Mouse (Mus musculus): ENCODE data around the gene Zfp568. TPM values are rescaled to one million over a fixed set of nuclear protein-coding genes. Genes with fewer than 3 reads are reported as not detected.

The Zfp568 gene
- polyA plus RNA-seq, 1 experiment: 2.7 TPM

DNA sequence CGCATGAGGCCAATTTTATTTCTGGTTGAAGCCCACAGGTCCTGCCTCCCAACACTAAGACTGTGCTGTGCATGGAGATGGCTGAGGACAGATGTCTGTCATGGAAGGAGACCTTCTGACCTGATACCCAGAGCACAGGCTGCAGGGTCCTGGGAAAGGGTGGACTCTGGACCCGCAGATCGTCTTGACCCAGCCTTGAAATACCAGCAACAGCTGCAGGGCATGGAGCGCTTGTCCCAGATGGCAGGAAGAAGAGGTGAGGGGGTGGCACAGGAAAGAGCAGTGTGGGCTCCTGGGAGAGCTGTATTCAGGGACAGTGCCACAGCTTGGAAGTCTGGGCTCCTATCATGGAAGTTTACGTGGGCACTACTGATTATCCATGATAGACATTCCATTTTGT lies 3.8 kb downstream of the Zfp568 start:
- TF ChIP-seq CTCF (IDR thresholded peaks at IDR 0.05; ENCODE audit: control insufficient read depth, insufficient read depth, insufficient replicate concordance, low read depth, low read length): no peak
- TF ChIP-seq POLR2A (IDR thresholded peaks at IDR 0.05; ENCODE audit: control insufficient read depth, low read depth, low read length): no peak
- H3K4me1 ChIP-seq (ENCODE audit: control insufficient read depth, insufficient read depth, low read length): peaks cover 2% of the 10 kb centered on the region; the same call in 1 of the 2 replicates
- H3K27me3 ChIP-seq (ENCODE audit: control insufficient read depth, insufficient read depth, low read length): no peaks in the 10 kb centered on the region
- no peak overlapping the region for H3K4me3 ChIP-seq (ENCODE audit: control insufficient read depth, low read depth, low read length)
- no peak overlapping the region for H3K27ac ChIP-seq (ENCODE audit: control insufficient read depth, insufficient read depth, low read depth, low read length)
- peaks cover 2% of the 10 kb centered on the region; the same call in 1 of the 2 replicates for H3K36me3 ChIP-seq (ENCODE audit: control insufficient read depth, insufficient read depth, low read length)

DNA sequence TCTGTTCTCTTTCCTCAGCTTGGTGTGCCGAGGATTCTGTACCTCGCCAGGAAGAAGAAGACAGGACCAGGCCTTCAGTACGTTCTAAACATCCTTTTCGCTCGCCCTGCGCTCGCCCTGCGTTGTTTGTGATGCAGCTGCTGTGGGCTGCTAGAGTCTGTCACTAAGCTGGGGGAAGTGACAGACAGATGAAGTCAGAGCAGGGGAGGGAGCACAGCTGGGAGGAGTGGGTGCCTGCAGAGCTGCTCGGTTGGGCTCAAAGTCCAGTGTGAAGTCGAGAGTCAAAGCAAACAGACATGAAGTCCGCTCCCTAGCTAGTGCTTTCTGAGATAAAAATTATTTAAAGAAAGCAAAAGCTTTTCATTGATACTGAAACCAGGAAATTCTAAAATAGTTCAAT lies 5.3 kb downstream of the Zfp568 start:
- H3K4me1 ChIP-seq (ENCODE audit: control insufficient read depth, insufficient read depth, low read length): no peaks in the 10 kb centered on the region
- no peak overlapping the region for H3K4me3 ChIP-seq (ENCODE audit: control insufficient read depth, low read depth, low read length)
- no peak for TF ChIP-seq CTCF (IDR thresholded peaks at IDR 0.05; ENCODE audit: control insufficient read depth, insufficient read depth, insufficient replicate concordance, low read depth, low read length)
- TF ChIP-seq POLR2A (IDR thresholded peaks at IDR 0.05; ENCODE audit: control insufficient read depth, low read depth, low read length): no peak
- H3K27ac ChIP-seq (ENCODE audit: control insufficient read depth, insufficient read depth, low read depth, low read length): no peak overlapping the region
- H3K36me3 ChIP-seq (ENCODE audit: control insufficient read depth, insufficient read depth, low read length): peaks cover 2% of the 10 kb centered on the region; the same call in 1 of the 2 replicates
- no peaks in the 10 kb centered on the region for H3K27me3 ChIP-seq (ENCODE audit: control insufficient read depth, insufficient read depth, low read length)

DNA sequence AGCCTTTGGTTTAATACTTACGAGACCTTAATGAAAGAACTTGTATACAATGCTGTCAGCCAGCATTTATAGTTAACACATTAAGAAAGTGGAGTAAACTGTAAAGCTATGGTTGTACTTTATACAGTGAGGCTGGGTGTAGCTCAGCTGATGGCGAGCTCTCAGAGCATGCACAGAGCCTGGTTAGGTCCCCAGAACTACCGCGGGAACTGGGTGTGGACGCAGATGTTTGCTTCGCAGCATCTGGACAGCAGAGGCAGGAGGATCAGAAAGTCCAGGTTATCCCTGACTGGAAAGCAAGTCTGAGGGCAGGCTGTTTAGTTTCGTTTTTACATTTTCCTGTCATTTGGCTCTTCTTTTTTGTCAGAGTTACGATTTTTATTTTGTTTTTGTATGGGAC lies 8.9 kb downstream of the Zfp568 start:
- H3K27ac ChIP-seq (ENCODE audit: control insufficient read depth, insufficient read depth, low read depth, low read length): no peak overlapping the region
- no peaks in the 10 kb centered on the region for H3K4me1 ChIP-seq (ENCODE audit: control insufficient read depth, insufficient read depth, low read length)
- H3K27me3 ChIP-seq (ENCODE audit: control insufficient read depth, insufficient read depth, low read length): no peaks in the 10 kb centered on the region
- TF ChIP-seq CTCF (IDR thresholded peaks at IDR 0.05; ENCODE audit: control insufficient read depth, insufficient read depth, insufficient replicate concordance, low read depth, low read length) (no peak), POLR2A (IDR thresholded peaks at IDR 0.05; ENCODE audit: control insufficient read depth, low read depth, low read length) (no peak)
- H3K4me3 ChIP-seq (ENCODE audit: control insufficient read depth, low read depth, low read length): no peak overlapping the region
- peaks cover 2% of the 10 kb centered on the region; the same call in 1 of the 2 replicates for H3K36me3 ChIP-seq (ENCODE audit: control insufficient read depth, insufficient read depth, low read length)

DNA sequence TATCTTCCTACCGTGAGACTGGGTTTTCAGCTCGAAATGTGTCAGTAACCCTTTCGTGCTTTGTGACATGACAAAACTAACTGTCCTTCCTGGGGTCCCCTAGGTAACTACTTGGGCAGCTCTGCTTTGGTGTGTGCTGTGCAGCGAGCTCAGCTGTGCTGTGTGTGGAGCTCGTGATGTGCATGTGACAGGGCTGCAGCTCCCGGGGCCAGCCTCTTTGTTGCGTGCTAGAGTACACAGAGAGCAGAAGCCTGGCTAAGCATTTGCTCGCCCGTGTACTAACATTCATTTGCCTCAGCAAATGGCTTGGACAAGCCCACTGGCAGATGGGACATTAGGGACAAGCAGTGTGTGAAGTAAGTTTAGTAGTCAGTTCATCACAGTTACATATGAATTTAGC lies 9.6 kb downstream of the Zfp568 start:
- no peak for TF ChIP-seq CTCF (IDR thresholded peaks at IDR 0.05; ENCODE audit: control insufficient read depth, insufficient read depth, insufficient replicate concordance, low read depth, low read length)
- TF ChIP-seq POLR2A (IDR thresholded peaks at IDR 0.05; ENCODE audit: control insufficient read depth, low read depth, low read length): no peak
- Histone ChIP-seq H3K27me3 (ENCODE audit: control insufficient read depth, insufficient read depth, low read length) (no peaks in the 10 kb centered on the region), H3K4me1 (ENCODE audit: control insufficient read depth, insufficient read depth, low read length) (no peaks in the 10 kb centered on the region), H3K27ac (ENCODE audit: control insufficient read depth, insufficient read depth, low read depth, low read length) (no peak overlapping the region), H3K4me3 (ENCODE audit: control insufficient read depth, low read depth, low read length) (no peak overlapping the region), H3K36me3 (ENCODE audit: control insufficient read depth, insufficient read depth, low read length) (peaks cover 2% of the 10 kb centered on the region; the same call in 1 of the 2 replicates)

DNA sequence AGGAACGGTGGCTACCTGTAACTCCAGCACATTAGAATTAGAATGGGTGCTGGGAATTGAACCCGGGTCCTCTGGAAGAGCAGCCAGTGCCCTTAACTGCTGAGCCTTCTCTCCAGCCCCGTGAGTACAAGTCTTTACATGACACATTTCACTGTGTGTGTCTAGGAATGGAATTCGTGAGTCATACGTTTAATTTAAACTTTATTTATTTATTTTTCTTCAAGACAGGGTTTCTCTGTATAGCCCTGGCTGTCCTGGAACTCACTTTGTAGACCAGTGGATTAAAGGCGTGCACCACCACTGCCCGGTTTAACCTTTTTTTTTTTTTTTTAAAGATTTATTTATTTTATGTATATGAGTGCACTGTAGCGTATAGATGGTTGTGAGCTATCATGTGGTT lies 11.4 kb downstream of the Zfp568 start:
- H3K4me3 ChIP-seq (ENCODE audit: control insufficient read depth, low read depth, low read length): no peak overlapping the region
- H3K4me1 ChIP-seq (ENCODE audit: control insufficient read depth, insufficient read depth, low read length): no peaks in the 10 kb centered on the region
- no peaks in the 10 kb centered on the region for H3K36me3 ChIP-seq (ENCODE audit: control insufficient read depth, insufficient read depth, low read length)
- TF ChIP-seq CTCF (IDR thresholded peaks at IDR 0.05; ENCODE audit: control insufficient read depth, insufficient read depth, insufficient replicate concordance, low read depth, low read length) (no peak), POLR2A (IDR thresholded peaks at IDR 0.05; ENCODE audit: control insufficient read depth, low read depth, low read length) (no peak)
- H3K27me3 ChIP-seq (ENCODE audit: control insufficient read depth, insufficient read depth, low read length): no peaks in the 10 kb centered on the region
- H3K27ac ChIP-seq (ENCODE audit: control insufficient read depth, insufficient read depth, low read depth, low read length): no peak overlapping the region

DNA sequence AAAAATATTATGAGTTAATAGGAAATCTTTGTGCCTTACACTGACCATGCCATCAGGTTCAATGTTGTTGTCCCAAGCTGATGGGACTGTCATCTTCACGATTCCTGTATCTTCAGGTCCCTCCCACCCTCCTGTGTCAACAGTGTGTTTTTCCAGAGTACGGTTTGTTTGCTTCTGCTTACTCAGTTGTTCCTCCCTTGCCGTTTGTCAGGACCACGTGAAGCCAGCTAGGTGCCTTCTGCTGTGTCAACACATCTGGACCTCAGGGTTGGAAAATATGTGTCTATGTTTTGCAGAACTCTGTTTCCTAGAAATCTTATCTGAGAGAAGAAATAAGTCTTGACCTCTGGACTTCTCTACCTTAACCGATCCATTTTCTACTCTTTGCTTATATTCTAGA lies 16.8 kb downstream of the Zfp568 start:
- no peak overlapping the region for H3K4me3 ChIP-seq (ENCODE audit: control insufficient read depth, low read depth, low read length)
- no peaks in the 10 kb centered on the region for H3K27me3 ChIP-seq (ENCODE audit: control insufficient read depth, insufficient read depth, low read length)
- TF ChIP-seq POLR2A (IDR thresholded peaks at IDR 0.05; ENCODE audit: control insufficient read depth, low read depth, low read length) (no peak), CTCF (IDR thresholded peaks at IDR 0.05; ENCODE audit: control insufficient read depth, insufficient read depth, insufficient replicate concordance, low read depth, low read length) (no peak)
- H3K4me1 ChIP-seq (ENCODE audit: control insufficient read depth, insufficient read depth, low read length): no peaks in the 10 kb centered on the region
- no peaks in the 10 kb centered on the region; the same call in 1 of the 2 replicates for H3K36me3 ChIP-seq (ENCODE audit: control insufficient read depth, insufficient read depth, low read length)
- no peak overlapping the region for H3K27ac ChIP-seq (ENCODE audit: control insufficient read depth, insufficient read depth, low read depth, low read length)

DNA sequence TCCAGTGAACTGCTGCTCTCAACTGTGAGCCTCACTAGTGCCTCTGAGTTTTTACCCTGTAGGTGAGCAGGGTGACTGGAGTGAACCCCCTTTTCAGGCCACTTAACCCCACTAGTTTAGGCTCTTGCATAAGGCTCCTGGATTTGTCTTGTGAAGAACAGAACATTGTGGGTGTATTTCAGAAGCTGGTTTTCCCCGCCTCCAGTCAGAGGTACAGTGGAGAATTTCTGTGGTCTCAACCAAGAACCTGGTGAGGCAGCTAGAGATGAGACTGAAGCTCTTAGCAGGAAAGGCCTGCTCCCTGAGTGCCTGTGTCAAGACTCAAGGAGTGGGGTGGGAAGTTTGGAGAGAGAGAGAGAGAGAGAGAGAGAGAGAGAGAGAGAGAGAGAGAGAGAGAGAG lies 23.8 kb downstream of the Zfp568 start:
- Histone ChIP-seq H3K36me3 (ENCODE audit: control insufficient read depth, insufficient read depth, low read length) (no peaks in the 10 kb centered on the region), H3K4me1 (ENCODE audit: control insufficient read depth, insufficient read depth, low read length) (no peaks in the 10 kb centered on the region), H3K4me3 (ENCODE audit: control insufficient read depth, low read depth, low read length) (no peak overlapping the region), H3K27me3 (ENCODE audit: control insufficient read depth, insufficient read depth, low read length) (no peaks in the 10 kb centered on the region), H3K27ac (ENCODE audit: control insufficient read depth, insufficient read depth, low read depth, low read length) (no peak overlapping the region)
- TF ChIP-seq POLR2A (IDR thresholded peaks at IDR 0.05; ENCODE audit: control insufficient read depth, low read depth, low read length) (no peak), CTCF (IDR thresholded peaks at IDR 0.05; ENCODE audit: control insufficient read depth, insufficient read depth, insufficient replicate concordance, low read depth, low read length) (no peak)

Data from testis, adult 2 months (tissue).